Mouse (Mus musculus): Measurements from ENCODE around the gene Tbc1d9. TPM values are rescaled to one million over a fixed set of nuclear protein-coding genes. Genes with fewer than 3 reads are reported as not detected.

Gene Tbc1d9
- polyA plus RNA-seq, 1 experiment from 2014 or later = 1.6 TPM

DNA sequence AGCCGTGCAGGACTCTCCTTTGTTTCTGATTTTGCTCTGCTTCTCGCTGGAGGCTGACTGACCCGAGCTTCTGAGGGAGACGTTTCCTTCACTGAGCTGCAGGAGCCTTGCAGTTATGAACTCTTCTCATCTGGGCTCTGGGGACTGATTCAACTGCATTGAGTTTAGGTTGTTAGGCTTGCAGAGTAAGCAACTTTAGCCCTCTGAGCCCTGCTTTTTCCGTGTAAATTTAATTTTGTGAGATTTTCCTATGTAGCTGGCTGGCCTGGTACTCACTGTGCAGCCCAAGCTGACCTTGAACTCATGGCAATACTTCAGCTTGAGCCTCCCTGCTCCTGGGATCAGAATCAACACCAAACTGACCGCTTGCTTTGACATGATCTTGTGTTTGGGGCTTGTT is 5.7 kb downstream of the Tbc1d9 start:
- Histone ChIP-seq H3K4me2 (ENCODE audit: low read depth, low read length) (no peak overlapping the region), H3K4me3 (ENCODE audit: low read length) (no peak overlapping the region), H3K4me1 (ENCODE audit: control insufficient read depth, insufficient read depth, low read length) (no peaks in the 10 kb centered on the region), H3K9ac (ENCODE audit: low read depth, low read length) (no peak overlapping the region), H3K27me3 (replicated peaks; ENCODE audit: control insufficient read depth, insufficient read depth, low read length) (no peaks in the 10 kb centered on the region), H3K36me3 (ENCODE audit: control insufficient read depth, insufficient read depth, low read length) (no peaks in the 10 kb centered on the region), H3K9me3 (ENCODE audit: control insufficient read depth, low read length) (no peaks in the 10 kb centered on the region), H3K27ac (ENCODE audit: low read length) (no peak overlapping the region)
- WGBS = 43% methylated on average over 6 of the region's 6 CpGs
- no peak for ATAC-seq

DNA sequence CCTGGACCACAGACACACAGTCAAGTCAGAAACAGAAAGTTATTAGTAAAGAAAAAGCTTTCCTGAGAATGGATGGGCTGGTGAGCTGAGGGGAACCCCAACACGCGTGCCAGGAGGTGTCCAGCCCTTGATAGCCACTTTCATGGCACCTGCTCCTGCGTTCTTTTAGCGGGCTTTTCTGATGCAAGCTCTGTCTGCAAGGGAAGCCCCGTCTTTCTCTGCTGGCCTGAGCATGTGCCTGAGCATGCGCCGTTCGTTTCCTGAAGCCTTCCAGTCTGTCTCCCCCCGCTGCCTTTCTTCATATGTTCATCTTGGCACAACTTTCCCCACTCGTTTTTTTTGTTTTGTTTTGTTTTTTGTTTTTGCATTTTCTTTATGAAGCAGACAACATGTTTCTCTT is 10.5 kb downstream of the Tbc1d9 start:
- Histone ChIP-seq H3K36me3 (ENCODE audit: control insufficient read depth, insufficient read depth, low read length) (no peaks in the 10 kb centered on the region), H3K4me1 (ENCODE audit: control insufficient read depth, insufficient read depth, low read length) (peaks cover 15% of the 10 kb centered on the region), H3K27ac (ENCODE audit: low read length) (no peak overlapping the region), H3K4me3 (ENCODE audit: low read length) (no peak overlapping the region), H3K4me2 (ENCODE audit: low read depth, low read length) (no peak overlapping the region), H3K27me3 (replicated peaks; ENCODE audit: control insufficient read depth, insufficient read depth, low read length) (no peaks in the 10 kb centered on the region), H3K9me3 (ENCODE audit: control insufficient read depth, low read length) (no peaks in the 10 kb centered on the region), H3K9ac (ENCODE audit: low read depth, low read length) (0 out of 2 replicates have a peak overlapping the region, but pooled peaks have one; percentile 18)
- ATAC-seq = no peak
- 77% methylated on average over 10 of the region's 10 CpGs for WGBS

DNA sequence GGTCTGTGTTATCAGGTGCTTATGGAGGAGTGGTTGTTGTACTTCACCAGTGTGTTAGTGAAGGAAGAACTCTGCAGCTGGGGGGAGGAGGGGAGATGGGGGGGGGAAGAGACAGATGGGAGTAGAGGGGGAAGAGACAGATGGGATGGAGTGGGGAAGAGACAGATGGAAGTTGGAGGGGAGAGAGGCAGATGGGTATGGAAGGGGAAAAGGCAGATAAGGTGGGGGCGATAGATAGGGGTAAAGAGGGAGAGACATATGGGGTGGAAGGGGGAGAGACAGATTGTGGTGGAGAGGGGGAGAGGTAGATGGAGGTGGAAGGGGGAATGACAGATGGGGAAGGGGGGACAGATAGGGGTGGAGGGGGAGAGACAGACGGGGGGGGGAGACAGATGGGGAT is 11.6 kb downstream of the Tbc1d9 start:
- Histone ChIP-seq H3K4me1 (ENCODE audit: control insufficient read depth, insufficient read depth, low read length) (peaks cover 20% of the 10 kb centered on the region), H3K27me3 (replicated peaks; ENCODE audit: control insufficient read depth, insufficient read depth, low read length) (no peaks in the 10 kb centered on the region), H3K9ac (ENCODE audit: low read depth, low read length) (no peak overlapping the region), H3K4me3 (ENCODE audit: low read length) (no peak overlapping the region), H3K36me3 (ENCODE audit: control insufficient read depth, insufficient read depth, low read length) (no peaks in the 10 kb centered on the region), H3K9me3 (ENCODE audit: control insufficient read depth, low read length) (no peaks in the 10 kb centered on the region), H3K4me2 (ENCODE audit: low read depth, low read length) (no peak overlapping the region), H3K27ac (ENCODE audit: low read length) (no peak overlapping the region)
- WGBS = 57% methylated on average over 2 of the region's 2 CpGs
- ATAC-seq = no peak

DNA sequence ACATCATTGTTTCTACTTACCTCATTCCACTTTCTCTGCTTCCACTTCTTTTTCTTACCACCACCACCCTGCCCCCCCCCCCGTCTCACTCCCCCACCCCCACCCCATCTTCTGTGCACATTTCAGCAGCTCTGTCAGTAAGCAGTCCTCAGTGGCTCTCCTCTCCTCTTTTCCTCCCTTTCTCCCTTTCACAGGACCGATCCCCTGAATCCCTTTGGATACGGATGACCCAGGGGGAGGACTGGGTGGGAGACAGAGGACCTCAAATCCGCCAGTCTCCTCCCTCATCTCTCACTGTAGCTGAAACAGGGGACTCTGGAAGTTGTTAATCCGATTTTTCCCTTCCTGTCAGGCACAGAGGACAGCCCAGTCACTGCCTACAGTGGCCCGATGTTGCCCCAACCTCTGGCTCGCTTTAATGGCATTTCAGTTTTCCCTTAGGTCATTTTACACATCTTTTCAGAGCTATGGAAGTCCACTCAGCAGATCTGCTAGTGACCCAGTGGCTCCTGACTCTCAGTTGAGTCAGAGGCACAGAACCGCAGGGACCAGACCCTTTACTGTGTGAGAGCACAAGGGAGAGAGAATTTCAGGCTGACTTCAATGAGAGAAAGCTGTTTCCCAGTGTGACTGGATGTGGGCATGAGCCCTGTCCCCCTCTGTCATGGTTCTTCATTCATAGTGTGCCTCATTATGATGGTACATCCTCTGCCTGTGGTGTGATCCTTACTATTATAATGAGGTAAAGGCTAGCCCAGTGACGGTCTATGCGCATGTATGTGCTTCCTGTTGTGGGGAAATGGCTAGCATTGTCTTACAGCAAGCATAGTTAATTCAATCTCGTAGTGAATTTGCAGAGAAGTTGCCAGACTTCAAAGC is 12.4 kb downstream of the Tbc1d9 start:
- Histone ChIP-seq H3K4me3 (ENCODE audit: low read length) (no peak overlapping the region), H3K27me3 (replicated peaks; ENCODE audit: control insufficient read depth, insufficient read depth, low read length) (no peaks in the 10 kb centered on the region), H3K27ac (ENCODE audit: low read length) (peak overlapping the region; percentile 57), H3K36me3 (ENCODE audit: control insufficient read depth, insufficient read depth, low read length) (no peaks in the 10 kb centered on the region), H3K9ac (ENCODE audit: low read depth, low read length) (no peak overlapping the region), H3K4me1 (ENCODE audit: control insufficient read depth, insufficient read depth, low read length) (peaks cover 26% of the 10 kb centered on the region), H3K9me3 (ENCODE audit: control insufficient read depth, low read length) (no peaks in the 10 kb centered on the region), H3K4me2 (ENCODE audit: low read depth, low read length) (no peak overlapping the region)
- WGBS = 35% methylated on average over 11 of the region's 11 CpGs
- peak; percentile 31; the same call in 1 of the 2 replicates for ATAC-seq

DNA sequence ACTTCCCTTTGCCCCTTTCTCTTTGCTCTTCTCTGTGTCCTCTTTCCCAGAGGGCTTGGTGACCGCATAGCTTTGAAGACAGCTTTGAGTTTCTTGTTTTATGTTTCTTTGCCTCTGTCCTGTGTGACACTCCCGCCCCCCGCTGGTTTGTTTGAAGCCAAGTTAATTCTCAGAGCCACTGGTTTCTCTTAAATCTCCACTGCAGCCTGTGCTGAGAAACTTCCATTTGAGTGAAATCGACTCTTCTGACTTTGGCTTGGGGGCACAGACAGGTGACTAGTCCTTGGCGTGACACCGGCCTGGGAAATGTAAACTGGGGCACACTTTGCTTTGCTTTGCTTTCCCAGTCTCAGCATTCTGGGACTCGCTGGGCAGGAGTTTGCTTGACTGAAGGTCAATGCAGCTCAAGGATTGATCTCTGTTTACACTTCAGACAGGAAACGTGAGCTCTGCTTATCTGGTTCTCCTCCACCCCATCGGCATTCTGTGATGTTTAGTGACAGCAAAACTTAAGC is 13.1 kb downstream of the Tbc1d9 start:
- ATAC-seq = peak; percentile 86
- peak overlapping the region; percentile 57 for H3K27ac ChIP-seq (ENCODE audit: low read length)
- WGBS = 11% methylated on average over 9 of the region's 9 CpGs
- H3K36me3 ChIP-seq (ENCODE audit: control insufficient read depth, insufficient read depth, low read length) = no peaks in the 10 kb centered on the region
- H3K4me3 ChIP-seq (ENCODE audit: low read length) = no peak overlapping the region
- H3K4me1 ChIP-seq (ENCODE audit: control insufficient read depth, insufficient read depth, low read length) = peaks cover 33% of the 10 kb centered on the region
- no peak overlapping the region for H3K9ac ChIP-seq (ENCODE audit: low read depth, low read length)
- no peaks in the 10 kb centered on the region for H3K27me3 ChIP-seq (replicated peaks; ENCODE audit: control insufficient read depth, insufficient read depth, low read length)
- no peaks in the 10 kb centered on the region for H3K9me3 ChIP-seq (ENCODE audit: control insufficient read depth, low read length)
- H3K4me2 ChIP-seq (ENCODE audit: low read depth, low read length) = 0 out of 2 replicates have a peak overlapping the region, but pooled peaks have one; percentile 8

DNA sequence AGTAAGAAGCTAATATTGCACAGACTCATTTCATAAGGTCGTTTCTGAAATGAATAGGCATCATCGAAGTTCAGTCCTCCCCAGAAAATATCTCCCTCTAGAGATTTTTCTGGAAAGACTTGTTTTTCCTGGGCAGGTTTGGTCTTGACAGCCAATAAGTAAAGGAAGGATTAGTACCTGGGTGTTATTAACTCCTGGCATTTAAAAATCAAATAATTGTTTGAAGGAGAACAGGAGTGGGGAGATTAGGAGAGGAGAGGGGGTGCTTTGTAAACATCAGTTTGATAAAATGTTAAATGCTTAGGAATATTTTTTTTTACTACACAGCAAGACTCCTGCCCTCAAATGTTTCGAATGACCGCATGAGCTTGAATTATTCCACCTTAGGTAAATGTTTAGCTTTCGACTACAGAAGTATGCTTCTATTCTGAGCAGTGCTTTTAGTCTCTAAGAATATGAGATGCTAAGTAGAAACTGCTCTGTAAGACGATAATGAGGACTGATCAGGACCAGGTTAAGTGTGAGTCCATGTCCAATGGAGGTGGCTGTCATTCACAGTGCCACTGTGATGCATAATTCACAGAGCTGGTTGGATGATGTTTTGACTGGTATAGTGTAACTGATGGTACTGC is 16.8 kb downstream of the Tbc1d9 start:
- Histone ChIP-seq H3K4me2 (ENCODE audit: low read depth, low read length) (no peak overlapping the region), H3K9me3 (ENCODE audit: control insufficient read depth, low read length) (no peaks in the 10 kb centered on the region), H3K27ac (ENCODE audit: low read length) (no peak overlapping the region), H3K4me3 (ENCODE audit: low read length) (no peak overlapping the region), H3K4me1 (ENCODE audit: control insufficient read depth, insufficient read depth, low read length) (peaks cover 38% of the 10 kb centered on the region), H3K36me3 (ENCODE audit: control insufficient read depth, insufficient read depth, low read length) (no peaks in the 10 kb centered on the region), H3K27me3 (replicated peaks; ENCODE audit: control insufficient read depth, insufficient read depth, low read length) (no peaks in the 10 kb centered on the region), H3K9ac (ENCODE audit: low read depth, low read length) (no peak overlapping the region)
- WGBS = 37% methylated on average over 6 of the region's 6 CpGs
- no peak for ATAC-seq

DNA sequence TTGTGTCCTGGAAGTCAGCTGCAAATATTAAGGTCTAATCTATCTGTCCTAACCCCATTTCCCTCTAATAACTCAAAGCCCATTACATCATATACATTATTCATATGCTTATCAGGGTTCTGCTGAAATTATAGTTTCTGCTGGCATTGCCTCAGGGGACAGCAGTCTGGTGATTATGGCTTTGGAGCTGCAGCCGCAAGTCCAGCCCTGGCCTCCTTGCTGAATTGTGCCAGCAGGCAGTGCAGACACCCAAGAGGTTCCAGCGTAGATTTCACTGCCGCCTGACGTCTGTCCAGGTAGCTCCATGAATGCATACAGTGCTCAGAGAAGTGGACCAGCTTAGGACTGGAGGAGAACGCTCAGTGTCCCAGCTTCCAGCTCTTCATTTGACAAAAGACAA is 17.6 kb downstream of the Tbc1d9 start:
- peak overlapping the region; percentile 65 for H3K27ac ChIP-seq (ENCODE audit: low read length)
- no peak overlapping the region for H3K4me2 ChIP-seq (ENCODE audit: low read depth, low read length)
- H3K9me3 ChIP-seq (ENCODE audit: control insufficient read depth, low read length) = no peaks in the 10 kb centered on the region
- no peaks in the 10 kb centered on the region for H3K27me3 ChIP-seq (replicated peaks; ENCODE audit: control insufficient read depth, insufficient read depth, low read length)
- H3K9ac ChIP-seq (ENCODE audit: low read depth, low read length) = no peak overlapping the region
- 0 out of 2 replicates have a peak, but pooled peaks have one; percentile 14 for ATAC-seq
- H3K4me1 ChIP-seq (ENCODE audit: control insufficient read depth, insufficient read depth, low read length) = peaks cover 31% of the 10 kb centered on the region
- 59% methylated on average over 5 of the region's 5 CpGs for WGBS
- H3K36me3 ChIP-seq (ENCODE audit: control insufficient read depth, insufficient read depth, low read length) = no peaks in the 10 kb centered on the region
- H3K4me3 ChIP-seq (ENCODE audit: low read length) = no peak overlapping the region

DNA sequence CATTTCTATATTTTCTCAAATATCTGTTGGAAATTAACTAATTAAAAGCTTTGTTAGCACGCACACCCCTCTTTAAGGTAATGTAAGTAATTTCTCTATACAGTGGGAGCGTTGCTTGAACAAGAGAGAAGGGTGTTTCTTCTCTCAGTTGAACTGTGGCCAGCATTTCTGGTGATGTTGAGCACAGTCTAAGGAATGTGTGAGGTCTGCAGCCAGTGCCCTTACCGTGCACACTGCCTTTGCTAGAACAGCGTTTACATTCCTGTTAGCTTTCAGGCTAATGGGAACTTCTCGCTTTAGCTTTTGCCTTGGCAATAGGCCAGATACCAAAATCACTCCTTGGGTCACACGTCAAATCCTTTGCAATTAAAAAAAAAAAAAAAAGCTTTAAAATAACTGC is 21.2 kb downstream of the Tbc1d9 start:
- H3K4me2 ChIP-seq (ENCODE audit: low read depth, low read length) = no peak overlapping the region
- no peak overlapping the region for H3K9ac ChIP-seq (ENCODE audit: low read depth, low read length)
- 46% methylated on average over 6 of the region's 6 CpGs for WGBS
- no peak overlapping the region for H3K4me3 ChIP-seq (ENCODE audit: low read length)
- H3K27me3 ChIP-seq (replicated peaks; ENCODE audit: control insufficient read depth, insufficient read depth, low read length) = no peaks in the 10 kb centered on the region
- no peak for ATAC-seq
- no peak overlapping the region for H3K27ac ChIP-seq (ENCODE audit: low read length)
- no peaks in the 10 kb centered on the region for H3K9me3 ChIP-seq (ENCODE audit: control insufficient read depth, low read length)
- peaks cover 35% of the 10 kb centered on the region for H3K4me1 ChIP-seq (ENCODE audit: control insufficient read depth, insufficient read depth, low read length)
- H3K36me3 ChIP-seq (ENCODE audit: control insufficient read depth, insufficient read depth, low read length) = no peaks in the 10 kb centered on the region

DNA sequence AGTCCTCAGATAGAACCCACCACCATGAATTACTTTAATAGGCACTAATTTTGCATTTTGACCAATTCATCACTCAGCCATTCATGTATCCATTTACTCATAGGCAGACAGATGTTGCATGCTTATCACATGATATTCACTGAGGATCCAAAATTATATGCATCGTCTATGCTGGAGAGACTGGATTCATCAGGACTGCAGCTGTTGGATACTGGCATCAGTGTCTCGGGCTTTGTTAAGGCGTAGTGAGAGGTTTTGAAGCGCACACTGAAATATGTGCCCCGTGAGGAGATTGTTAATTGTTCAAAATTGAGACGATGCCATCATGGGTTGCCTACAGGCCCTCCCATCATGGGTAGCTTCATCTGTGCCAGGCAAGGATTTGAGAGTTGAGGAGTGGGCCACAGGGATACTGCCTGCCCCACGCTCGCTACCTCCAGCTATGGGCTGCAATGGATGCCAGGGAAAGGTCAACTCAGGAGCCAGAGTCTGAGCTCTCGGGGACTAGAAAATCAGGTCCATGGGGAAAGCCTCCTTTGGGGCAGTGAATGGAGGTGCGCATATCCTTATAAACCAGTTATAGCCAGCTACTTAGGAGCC is 22.3 kb downstream of the Tbc1d9 start:
- H3K36me3 ChIP-seq (ENCODE audit: control insufficient read depth, insufficient read depth, low read length) = no peaks in the 10 kb centered on the region
- peaks cover 27% of the 10 kb centered on the region for H3K4me1 ChIP-seq (ENCODE audit: control insufficient read depth, insufficient read depth, low read length)
- H3K4me3 ChIP-seq (ENCODE audit: low read length) = no peak overlapping the region
- no peak overlapping the region for H3K27ac ChIP-seq (ENCODE audit: low read length)
- 88% methylated on average over 10 of the region's 10 CpGs for WGBS
- no peaks in the 10 kb centered on the region for H3K27me3 ChIP-seq (replicated peaks; ENCODE audit: control insufficient read depth, insufficient read depth, low read length)
- no peak overlapping the region for H3K9ac ChIP-seq (ENCODE audit: low read depth, low read length)
- ATAC-seq = no peak
- H3K4me2 ChIP-seq (ENCODE audit: low read depth, low read length) = no peak overlapping the region
- H3K9me3 ChIP-seq (ENCODE audit: control insufficient read depth, low read length) = no peaks in the 10 kb centered on the region

Measured in intestine, embryonic 16.5 days (tissue).